Mouse (Mus musculus) liver, embryonic 15.5 days (tissue): ENCODE results near the gene Tmem9b. TPM values are rescaled to one million over a fixed set of nuclear protein-coding genes. Genes with fewer than 3 reads are reported as not detected.

Source experiments
- ATAC-seq: fragments of 200-750 bp; cut with Nextera tagmentation; 2 replicates; pipeline ENCODE4 v1.8.0; 2017; ENCODE audit warnings: moderate number of reproducible peaks, mild to moderate bottlenecking, moderate library complexity; ENCODE audit not compliant: insufficient read depth
- H3K27ac ChIP-seq: fragments of 300-500 bp; sonication (generic); replicated peaks from 2 replicates; pipeline ENCODE4 v1.5.1; 2015; ENCODE audit warnings: mild to moderate bottlenecking, inconsistent platforms
- H3K27me3 ChIP-seq: fragments of 300-500 bp; sonication (generic); 2 replicates; pipeline ENCODE4 v1.6.1; 2015; ENCODE audit warnings: mild to moderate bottlenecking, inconsistent platforms
- H3K36me3 ChIP-seq: fragments of 300-500 bp; sonication (generic); replicated peaks from 2 replicates; pipeline ENCODE4 v1.6.1; 2015; ENCODE audit warnings: moderate library complexity, mild to moderate bottlenecking, inconsistent platforms
- H3K4me1 ChIP-seq: fragments of 300-500 bp; sonication (generic); replicated peaks from 2 replicates; pipeline ENCODE4 v1.6.1; 2015; ENCODE audit warnings: inconsistent platforms
- H3K4me2 ChIP-seq: fragments of 300-500 bp; sonication (generic); 2 replicates; pipeline ENCODE4 v1.6.1; 2015; ENCODE audit warnings: moderate library complexity, mild to moderate bottlenecking, inconsistent platforms
- H3K4me3 ChIP-seq: fragments of 300-500 bp; sonication (generic); replicated peaks from 2 replicates; pipeline ENCODE4 v1.5.1; 2015; ENCODE audit warnings: mild to moderate bottlenecking, inconsistent platforms
- H3K9ac ChIP-seq: fragments of 300-500 bp; sonication (generic); 2 replicates; pipeline ENCODE4 v1.6.1; 2015; ENCODE audit warnings: moderate library complexity, mild to moderate bottlenecking, inconsistent platforms
- H3K9me3 ChIP-seq: fragments of 300-500 bp; sonication (generic); replicated peaks from 2 replicates; pipeline ENCODE4 v1.6.1; 2016; ENCODE audit warnings: inconsistent platforms
- WGBS: fragments of 180-500 bp; shearing (Covaris S2); methylation state at CpG from one replicate; pipeline ENCODE4 v1.1.7; 2015; ENCODE audit warnings: mixed read lengths; ENCODE audit not compliant: insufficient replicate concordance; 5-methylcytosine and 5-hydroxymethylcytosine counted together
- polyA plus RNA-seq: library from polyadenylated mRNA; unstranded; fragments of >200 nt; fragmentation: Nextera tagmentation; extraction: Ambion mirVana; gene quantifications from 2 replicates; pipeline ENCODE4 v1.2.1, GENCODE M21; 2015

Tmem9b gene
- polyA plus RNA-seq, 1 experiment from 2014 or later = 30.5 TPM

DNA sequence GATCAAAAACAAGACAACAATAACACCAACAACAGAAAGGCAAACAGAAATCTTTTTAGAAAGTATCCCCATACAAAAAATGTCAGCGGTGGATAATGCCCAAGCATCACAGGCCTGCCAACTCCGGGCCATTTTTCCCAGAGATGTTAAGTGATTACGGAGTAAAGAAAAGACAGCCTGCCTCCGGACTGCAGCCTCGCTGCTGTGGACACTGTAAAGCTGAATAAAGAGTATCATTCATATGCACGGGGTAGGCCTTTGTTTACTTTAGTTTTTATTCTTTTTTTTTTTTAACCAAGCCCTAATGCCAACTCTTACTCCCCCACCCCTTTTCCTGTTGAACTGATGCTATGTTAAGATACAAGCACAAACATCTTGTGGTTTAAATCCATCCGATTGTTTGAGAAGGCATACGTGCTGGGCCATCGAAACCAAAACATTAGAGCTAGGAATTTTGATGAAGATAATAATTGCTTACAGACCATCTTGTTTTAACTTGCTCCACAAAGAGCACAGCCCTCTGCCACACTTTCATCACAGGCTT is 66.0 kb downstream of the Tmem9b start:
- ATAC-seq = no peak
- H3K4me2 ChIP-seq = no peak overlapping the region
- 45% methylated on average over 9 of the region's 9 CpGs for WGBS

More for the DNA sequence above, 66.0 kb downstream of the Tmem9b start:
- Histone ChIP-seq H3K9ac (no peak overlapping the region), H3K4me1 (no peaks in the 10 kb centered on the region), H3K4me3 (no peak overlapping the region), H3K27me3 (no peaks in the 10 kb centered on the region), H3K27ac (no peak overlapping the region), H3K9me3 (no peaks in the 10 kb centered on the region), H3K36me3 (no peaks in the 10 kb centered on the region)

Other genes starting within 250 kb of the Tmem9b start
- not detected in 2 replicates for gene Trim66, start 244.7 kb downstream of the Tmem9b start, polyA plus RNA-seq
- gene Rpl27a, start 233.7 kb downstream of the Tmem9b start, polyA plus RNA-seq = 58.5 and 71.9 TPM in 2 replicates
- gene St5, start 49.3 kb downstream of the Tmem9b start, polyA plus RNA-seq = 20.1 and 24.8 TPM in 2 replicates
- gene Akip1, start 49.2 kb downstream of the Tmem9b start, polyA plus RNA-seq = 32.7 and 36.1 TPM in 2 replicates
- gene BC051019, start 29.0 kb downstream of the Tmem9b start, polyA plus RNA-seq = 0.07 TPM in 1 of 2 replicates, not detected in the other
- gene Ascl3, start 21.1 kb downstream of the Tmem9b start, polyA plus RNA-seq = not detected in 2 replicates
- 0.23 and 0.28 TPM in 2 replicates for gene Nrip3, start 29.1 kb upstream of the Tmem9b start, polyA plus RNA-seq
- gene Scube2, start 112.8 kb upstream of the Tmem9b start, polyA plus RNA-seq = 0.05 and 0.22 TPM in 2 replicates
- gene Dennd5a, start 207.6 kb upstream of the Tmem9b start, polyA plus RNA-seq = 7.1 and 7.6 TPM in 2 replicates
- gene Tmem41b, start 234.1 kb upstream of the Tmem9b start, polyA plus RNA-seq = 25.0 and 27.9 TPM in 2 replicates